Mouse (Mus musculus): ENCODE measurements around the gene Hltf.
"Not testable (repeated sequence)": the region's sequence is repeated elsewhere in the genome, so short reads cannot be mapped to it uniquely, and the experiment has no call there.

Gene Hltf

GRCm38 (mm10) chr3:20104318-20104717, 46.7 kb downstream of the Hltf start:
- no peak for DNase-seq (ENCODE audit: low read depth, low spot score)

- DNase-seq (ENCODE audit: low read depth, low spot score) = no peak
Observed at GRCm38 (mm10) chr3:20104776-20105175, 47.2 kb downstream of the Hltf start.

- DNase-seq (ENCODE audit: low read depth, low spot score) = no peak
Observed at GRCm38 (mm10) chr3:20108881-20109280, 51.3 kb downstream of the Hltf start.

- DNase-seq (ENCODE audit: low read depth, low spot score) = no peak
Observed at GRCm38 (mm10) chr3:20111913-20112312, 54.3 kb downstream of the Hltf start.

GRCm38 (mm10) chr3:20119044-20119591, 61.5 kb downstream of the Hltf start:
- DNase-seq (ENCODE audit: low read depth, low spot score) = no peak

GRCm38 (mm10) chr3:20119686-20120244, 62.2 kb downstream of the Hltf start:
- DNase-seq (ENCODE audit: low read depth, low spot score) = no peak

- DNase-seq (ENCODE audit: low read depth, low spot score) = not testable (repeated sequence)
Observed at GRCm38 (mm10) chr3:20121582-20121981, 64.0 kb downstream of the Hltf start.

- no peak for DNase-seq (ENCODE audit: low read depth, low spot score)
Observed at GRCm38 (mm10) chr3:20125604-20126003, 68.0 kb downstream of the Hltf start.

- DNase-seq (ENCODE audit: low read depth, low spot score) = no peak
Observed at GRCm38 (mm10) chr3:20127047-20127595, 69.5 kb downstream of the Hltf start.

- no peak for DNase-seq (ENCODE audit: low read depth, low spot score)
Observed at GRCm38 (mm10) chr3:20129491-20129890, 71.9 kb downstream of the Hltf start.

- DNase-seq (ENCODE audit: low read depth, low spot score) = peak; percentile 74
Observed at GRCm38 (mm10) chr3:20130456-20131349, 73.1 kb downstream of the Hltf start.

GRCm38 (mm10) chr3:20131350-20131720, 73.7 kb downstream of the Hltf start:
- DNase-seq (ENCODE audit: low read depth, low spot score) = no peak

- DNase-seq (ENCODE audit: low read depth, low spot score) = peak; percentile 93
Observed at GRCm38 (mm10) chr3:20132731-20133130, 75.1 kb downstream of the Hltf start.

GRCm38 (mm10) chr3:20133745-20134144, 76.1 kb downstream of the Hltf start:
- no peak for DNase-seq (ENCODE audit: low read depth, low spot score)

GRCm38 (mm10) chr3:20134545-20134944, 76.9 kb downstream of the Hltf start:
- peak; percentile 56 for DNase-seq (ENCODE audit: low read depth, low spot score)

- DNase-seq (ENCODE audit: low read depth, low spot score) = no peak
Observed at GRCm38 (mm10) chr3:20136868-20137581, 79.4 kb downstream of the Hltf start.

- DNase-seq (ENCODE audit: low read depth, low spot score) = no peak
Observed at GRCm38 (mm10) chr3:20141240-20141639, 83.6 kb downstream of the Hltf start.

- no peak for DNase-seq (ENCODE audit: low read depth, low spot score)
Observed at GRCm38 (mm10) chr3:20141679-20142078, 84.1 kb downstream of the Hltf start.

- no peak for DNase-seq (ENCODE audit: low read depth, low spot score)
Observed at GRCm38 (mm10) chr3:20142101-20142500, 84.5 kb downstream of the Hltf start.

- DNase-seq (ENCODE audit: low read depth, low spot score) = no peak
Observed at GRCm38 (mm10) chr3:20142576-20142975, 85.0 kb downstream of the Hltf start.

GRCm38 (mm10) chr3:20143726-20144125, 86.1 kb downstream of the Hltf start:
- no peak for DNase-seq (ENCODE audit: low read depth, low spot score)

GRCm38 (mm10) chr3:20144401-20144800, 86.8 kb downstream of the Hltf start:
- DNase-seq (ENCODE audit: low read depth, low spot score) = no peak

Measured in skeletal muscle tissue, adult 2 months (tissue).